In the genomic region with DNA sequence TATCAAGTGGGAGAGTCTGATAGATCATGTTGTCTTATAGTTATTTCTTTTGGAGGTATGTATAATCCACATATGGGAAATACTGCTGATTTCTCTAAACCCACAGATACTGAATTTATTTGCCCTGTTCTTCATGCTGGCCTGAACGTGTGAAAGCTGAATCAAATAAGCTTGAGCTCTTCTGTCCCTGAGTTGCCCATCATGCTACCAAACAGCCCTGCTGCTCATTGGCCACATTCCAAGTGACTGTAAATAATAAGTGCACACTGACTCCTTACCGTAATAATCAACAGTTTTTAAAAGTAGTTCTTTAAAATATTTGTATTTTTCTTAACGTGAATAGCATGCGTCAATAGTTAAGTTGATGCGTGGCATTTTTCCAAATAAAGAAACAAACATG, we compare ENCODE assay signal across 23 mouse cellular contexts.
DNase-seq lines count a peak whose midpoint lies in the region; ATAC-seq and TF ChIP-seq lines count a peak whose summit lies in the region.
"Had no signal": no experiment of that assay in that cellular context is flagged by ENCODE, and none has a peak within 500 bp of the region (broad histone marks: within the 10 kb centered on the region; RNA-seq: fewer than 3 reads in every experiment).

No protein-coding gene starts in this region.

- DNase-seq in cerebellum, postnatal 36 days: no peak
- DNase-seq in cerebellum, postnatal 14 days: peak; percentile 14 to 30
- DNase-seq in cerebellum, adult 11 months: no peak
- peak; percentile 39 for DNase-seq in midbrain, postnatal 0 days (ENCODE audit: low spot score)
- no peak for DNase-seq in midbrain, embryonic 14.5 days
- DNase-seq: adrenal gland, adult 8-10 months; adrenal gland, postnatal 25 days; gastrocnemius, postnatal 10 days; gastrocnemius, postnatal 36 days; heart, adult 2 months; heart, postnatal 14 days; heart, postnatal 4 days; kidney, adult 11 months; kidney, adult 8-10 months had no signal

- no peaks in the 10 kb centered on the region for H3K9me3 ChIP-seq in midbrain, postnatal 0 days (ENCODE audit: low read length)
- H3K9me3 ChIP-seq in midbrain, embryonic 14.5 days (ENCODE audit: control insufficient read depth, low read length): no peaks in the 10 kb centered on the region
- H3K9me3 ChIP-seq: embryonic facial prominence, embryonic 12.5 days; embryonic facial prominence, embryonic 15.5 days; forebrain, embryonic 15.5 days; heart, embryonic 10.5 days; heart, embryonic 13.5 days; hindbrain, embryonic 15.5 days; intestine, embryonic 15.5 days had no signal

- H3K36me3 ChIP-seq in midbrain, postnatal 0 days (ENCODE audit: insufficient read depth, low read length): no peaks in the 10 kb centered on the region
- no peaks in the 10 kb centered on the region for H3K36me3 ChIP-seq in midbrain, embryonic 14.5 days (ENCODE audit: control insufficient read depth, insufficient read depth, low read length)
- H3K36me3 ChIP-seq: embryonic facial prominence, embryonic 12.5 days; embryonic facial prominence, embryonic 15.5 days; forebrain, embryonic 15.5 days; heart, embryonic 10.5 days; heart, embryonic 13.5 days; hindbrain, embryonic 15.5 days; intestine, embryonic 15.5 days had no signal

- H3K4me3 ChIP-seq in midbrain, postnatal 0 days (ENCODE audit: low read depth, low read length): no peak overlapping the region
- H3K4me3 ChIP-seq in midbrain, embryonic 14.5 days (replicated peaks; ENCODE audit: low read depth, low read length): no peak overlapping the region
- H3K4me3 ChIP-seq: embryonic facial prominence, embryonic 12.5 days; embryonic facial prominence, embryonic 15.5 days; forebrain, embryonic 15.5 days; heart, adult 2 months; heart, embryonic 10.5 days; heart, embryonic 13.5 days; hindbrain, embryonic 15.5 days; intestine, embryonic 15.5 days had no signal

- no peak overlapping the region for H3K27ac ChIP-seq in midbrain, postnatal 0 days (ENCODE audit: low read depth, low read length)
- no peak overlapping the region for H3K27ac ChIP-seq in midbrain, embryonic 14.5 days (replicated peaks; ENCODE audit: low read depth, low read length)
- H3K27ac ChIP-seq: embryonic facial prominence, embryonic 12.5 days; embryonic facial prominence, embryonic 15.5 days; forebrain, embryonic 15.5 days; heart, adult 2 months; heart, embryonic 10.5 days; heart, embryonic 13.5 days; hindbrain, embryonic 15.5 days; intestine, embryonic 15.5 days had no signal

- H3K4me1 ChIP-seq in midbrain, postnatal 0 days (ENCODE audit: insufficient read depth, low read length): no peaks in the 10 kb centered on the region
- no peaks in the 10 kb centered on the region for H3K4me1 ChIP-seq in midbrain, embryonic 14.5 days (ENCODE audit: control insufficient read depth, insufficient read depth, low read length)
- H3K4me1 ChIP-seq: embryonic facial prominence, embryonic 12.5 days; embryonic facial prominence, embryonic 15.5 days; forebrain, embryonic 15.5 days; hindbrain, embryonic 15.5 days had no signal

- peak; percentile 81 for ATAC-seq in cerebellum, adult (ENCODE audit: insufficient number of reproducible peaks, low FRiP score, low TSS enrichment)
- ATAC-seq in midbrain, postnatal 0 days (ENCODE audit: low FRiP score): no peak
- no peak for ATAC-seq in midbrain, embryonic 14.5 days (ENCODE audit: low FRiP score, low TSS enrichment)
- ATAC-seq: activated CD4-positive, CD25-positive, alpha-beta regulatory T cell, adult 4 months; forebrain, embryonic 15.5 days; intestine, embryonic 15.5 days had no signal

- no peak overlapping the region for H3K4me2 ChIP-seq in midbrain, postnatal 0 days (ENCODE audit: low read depth, low read length, poor library complexity, severe bottlenecking)
- no peak overlapping the region for H3K4me2 ChIP-seq in midbrain, embryonic 14.5 days (ENCODE audit: low read length)
- H3K4me2 ChIP-seq: embryonic facial prominence, embryonic 12.5 days; embryonic facial prominence, embryonic 15.5 days; forebrain, embryonic 15.5 days; heart, embryonic 13.5 days; hindbrain, embryonic 15.5 days; intestine, embryonic 15.5 days had no signal

- no peak overlapping the region for H3K9ac ChIP-seq in midbrain, postnatal 0 days (replicated peaks; ENCODE audit: low read length, poor library complexity, severe bottlenecking)
- H3K9ac ChIP-seq in midbrain, embryonic 14.5 days (replicated peaks; ENCODE audit: low read length): no peak overlapping the region
- H3K9ac ChIP-seq: embryonic facial prominence, embryonic 12.5 days; embryonic facial prominence, embryonic 15.5 days; forebrain, embryonic 15.5 days; heart, embryonic 13.5 days; hindbrain, embryonic 15.5 days; intestine, embryonic 15.5 days had no signal

- H3K27me3 ChIP-seq in midbrain, postnatal 0 days (ENCODE audit: insufficient read depth, low read length): no peaks in the 10 kb centered on the region
- H3K27me3 ChIP-seq in midbrain, embryonic 14.5 days (ENCODE audit: control insufficient read depth, insufficient read depth, low read length): no peaks in the 10 kb centered on the region
- H3K27me3 ChIP-seq: embryonic facial prominence, embryonic 12.5 days; embryonic facial prominence, embryonic 15.5 days; forebrain, embryonic 15.5 days; heart, embryonic 13.5 days; hindbrain, embryonic 15.5 days; intestine, embryonic 15.5 days had no signal

- 77% methylated on average over 5 of the region's 5 CpGs for WGBS in midbrain, postnatal 0 days
- WGBS in midbrain, embryonic 14.5 days: 80% methylated on average over 5 of the region's 5 CpGs

- TF ChIP-seq CTCF in midbrain, postnatal 0 days (IDR thresholded peaks at IDR 0.05): no peak

Comparison
In these comparisons a context has a peak if more than half of its experiments do, and no peak if none do; other contexts are left out.
1. DNase-seq: peak in cerebellum, postnatal 14 days (2 of 2) and midbrain, postnatal 0 days (single experiment); none in cerebellum, postnatal 36 days (0 of 2), cerebellum, adult 11 months (single experiment) and midbrain, embryonic 14.5 days (single experiment).